ENCODE assay signal across 10 mouse cellular contexts in the genomic region with DNA sequence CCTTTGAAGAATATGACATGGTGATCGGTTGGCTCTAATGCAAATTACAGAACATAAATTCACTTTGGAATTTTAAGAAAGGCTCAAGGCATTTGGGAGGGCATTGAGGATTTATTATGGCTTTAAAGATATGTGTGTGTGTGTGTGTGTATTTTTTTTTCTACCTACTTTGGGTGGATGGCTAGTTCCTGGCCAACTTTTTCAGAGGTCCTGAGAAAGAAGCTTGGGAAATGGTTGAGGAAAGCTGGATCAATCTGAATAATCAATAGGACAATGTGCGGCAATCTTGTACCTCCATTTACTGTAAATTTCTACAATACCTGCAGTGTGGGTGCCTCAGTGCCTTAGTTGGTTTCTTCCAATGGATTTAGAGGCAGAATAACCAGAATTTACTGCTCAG.
DNase-seq lines count a peak whose midpoint lies in the region; ATAC-seq lines count a peak whose summit lies in the region.
"Had no signal": no experiment of that assay in that cellular context is flagged by ENCODE, and none has a peak within 500 bp of the region (broad histone marks: within the 10 kb centered on the region; RNA-seq: fewer than 3 reads in every experiment).

No protein-coding gene starts in this region.

- no peak overlapping the region for H3K27ac ChIP-seq in heart, embryonic 10.5 days
- H3K27ac ChIP-seq in brown adipose tissue, adult 24 weeks (replicated peaks; ENCODE audit: low read depth, low read length): peak overlapping the region; percentile 88
- H3K27ac ChIP-seq in hindbrain, embryonic 12.5 days: peak overlapping the region; percentile 100
- no peak overlapping the region for H3K27ac ChIP-seq in liver, embryonic 16.5 days (ENCODE audit: low read length)

- H3K4me3 ChIP-seq in heart, embryonic 10.5 days: peak overlapping the region; percentile 97
- H3K4me3 ChIP-seq in brown adipose tissue, adult 24 weeks (ENCODE audit: insufficient read depth, low read depth, low read length): no peak overlapping the region
- peak overlapping the region; percentile 99 for H3K4me3 ChIP-seq in hindbrain, embryonic 12.5 days
- H3K4me3 ChIP-seq in liver, embryonic 16.5 days (ENCODE audit: low read depth, low read length): no peak overlapping the region

- WGBS in heart, embryonic 10.5 days: 68% methylated on average over 2 of the region's 2 CpGs
- WGBS in hindbrain, embryonic 12.5 days: 30% methylated on average over 2 of the region's 2 CpGs
- 42% methylated on average over 2 of the region's 2 CpGs for WGBS in liver, embryonic 16.5 days (ENCODE audit: insufficient replicate concordance)

- H3K9me3 ChIP-seq in heart, embryonic 10.5 days: no peaks in the 10 kb centered on the region
- H3K9me3 ChIP-seq in hindbrain, embryonic 12.5 days (replicated peaks): no peaks in the 10 kb centered on the region
- no peaks in the 10 kb centered on the region for H3K9me3 ChIP-seq in liver, embryonic 16.5 days (replicated peaks; ENCODE audit: control insufficient read depth, low read length)

- peaks cover 4% of the 10 kb centered on the region; the same call in 1 of the 2 replicates for H3K27me3 ChIP-seq in heart, embryonic 10.5 days (ENCODE audit: insufficient read depth, poor library complexity, severe bottlenecking)
- peaks cover 3% of the 10 kb centered on the region; the same call in 1 of the 2 replicates for H3K27me3 ChIP-seq in hindbrain, embryonic 12.5 days
- peaks cover 56% of the 10 kb centered on the region for H3K27me3 ChIP-seq in liver, embryonic 16.5 days (ENCODE audit: control insufficient read depth, insufficient read depth, low read depth, low read length)

- H3K4me2 ChIP-seq in hindbrain, embryonic 12.5 days (replicated peaks): peak overlapping the region; percentile 96
- peak overlapping the region; percentile 62 for H3K4me2 ChIP-seq in liver, embryonic 16.5 days (ENCODE audit: low read depth, low read length)

- peaks cover 35% of the 10 kb centered on the region for H3K4me1 ChIP-seq in heart, embryonic 10.5 days
- peaks cover 7% of the 10 kb centered on the region; the same call in 1 of the 2 replicates for H3K4me1 ChIP-seq in brown adipose tissue, adult 24 weeks (ENCODE audit: control insufficient read depth, insufficient read depth, insufficient read length, low read length)
- peaks cover 55% of the 10 kb centered on the region for H3K4me1 ChIP-seq in hindbrain, embryonic 12.5 days
- peaks cover 6% of the 10 kb centered on the region for H3K4me1 ChIP-seq in liver, embryonic 16.5 days (ENCODE audit: control insufficient read depth, low read depth, low read length)

- peak overlapping the region; percentile 100 for H3K9ac ChIP-seq in hindbrain, embryonic 12.5 days
- H3K9ac ChIP-seq in liver, embryonic 16.5 days (ENCODE audit: low read depth, low read length): no peak overlapping the region

- no peaks in the 10 kb centered on the region for H3K36me3 ChIP-seq in heart, embryonic 10.5 days
- H3K36me3 ChIP-seq in hindbrain, embryonic 12.5 days: no peaks in the 10 kb centered on the region
- H3K36me3 ChIP-seq in liver, embryonic 16.5 days (ENCODE audit: control insufficient read depth, insufficient read depth): no peaks in the 10 kb centered on the region

- ATAC-seq in hindbrain, embryonic 12.5 days (ENCODE audit: low FRiP score): no peak
- ATAC-seq in liver, embryonic 16.5 days (ENCODE audit: low read depth): no peak
- ATAC-seq in erythroid progenitor cell, adult 5-6 weeks (replicated peaks; ENCODE audit: low FRiP score, poor library complexity, severe bottlenecking): no peak
- ATAC-seq: activated CD4-positive, CD25-positive, alpha-beta regulatory T cell, adult 4 months had no signal

- no peak for DNase-seq in heart, embryonic 10.5 days (ENCODE audit: low spot score)
- DNase-seq in heart, postnatal 4 days: no peak
- DNase-seq in urinary bladder, postnatal 14 days (ENCODE audit: low spot score): no peak
- DNase-seq in adipocyte (ENCODE audit: low spot score): no peak
- DNase-seq: thymus, postnatal 36 days had no signal

Comparison
In these comparisons a context has a peak if more than half of its experiments do, and no peak if none do; other contexts are left out.
1. H3K27ac ChIP-seq: peak in brown adipose tissue, adult 24 weeks (single experiment) and hindbrain, embryonic 12.5 days (single experiment); none in heart, embryonic 10.5 days (single experiment) and liver, embryonic 16.5 days (single experiment).
2. H3K4me3 ChIP-seq: peak in heart, embryonic 10.5 days (single experiment) and hindbrain, embryonic 12.5 days (single experiment); none in brown adipose tissue, adult 24 weeks (single experiment) and liver, embryonic 16.5 days (single experiment).